9 mouse cellular contexts compared by ENCODE assay signal in the genomic region with DNA sequence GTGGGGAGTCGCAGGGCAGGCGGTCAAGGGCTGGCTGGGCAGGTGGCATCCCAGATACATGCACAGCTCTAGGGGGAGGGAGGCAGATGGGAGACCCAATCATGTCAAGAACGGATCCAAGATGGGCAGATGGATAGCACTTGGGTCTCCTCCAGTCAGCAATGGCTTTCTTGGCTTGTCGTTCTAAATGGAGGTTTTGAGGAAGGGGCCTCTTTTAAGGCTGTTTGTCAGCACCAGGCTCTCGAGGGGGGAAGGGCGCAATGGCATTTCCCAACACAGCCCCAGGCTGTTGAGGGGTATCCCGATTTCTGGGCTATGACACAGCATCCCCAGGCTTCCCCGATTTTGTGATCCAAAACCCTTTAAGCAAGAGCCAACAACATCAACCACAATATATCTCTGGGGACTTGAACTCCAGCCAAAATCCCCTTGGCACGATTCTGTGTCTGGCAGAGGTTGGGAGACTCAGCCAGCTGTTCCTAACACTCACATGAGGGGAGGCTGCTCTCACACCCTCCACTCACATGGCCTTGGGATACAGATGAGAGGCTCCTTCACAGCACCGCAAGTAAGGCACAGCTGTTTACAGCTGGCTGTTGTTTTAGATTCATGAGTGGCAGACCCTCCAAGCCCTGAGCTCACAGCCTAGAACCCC. TPM values are rescaled to one million over a fixed set of nuclear protein-coding genes. Genes with fewer than 3 reads are reported as not detected.
DNase-seq lines count a peak whose midpoint lies in the region; ATAC-seq lines count a peak whose summit lies in the region.
"Had no signal": no experiment of that assay in that cellular context is flagged by ENCODE, and none has a peak within 500 bp of the region (broad histone marks: within the 10 kb centered on the region; RNA-seq: fewer than 3 reads in every experiment).

No protein-coding gene starts in this region.

- H3K27me3 ChIP-seq in heart, embryonic 14.5 days (ENCODE audit: control insufficient read depth, insufficient read depth, low read length), result no peaks in the 10 kb centered on the region
- H3K27me3 ChIP-seq: liver, embryonic 13.5 days had no signal

- no peak overlapping the region for H3K27ac ChIP-seq in heart, embryonic 14.5 days (replicated peaks in 1 of 2; ENCODE audit: control insufficient read depth in 1 of 2, insufficient read depth in 1 of 2, low read depth in 2 of 2, low read length in 2 of 2)
- H3K27ac ChIP-seq: liver, embryonic 13.5 days had no signal

- ATAC-seq in heart, embryonic 14.5 days (ENCODE audit: insufficient number of reproducible peaks, insufficient read depth, low FRiP score, low read depth), result peak; percentile 16; the same call in 1 of the 2 replicates
- ATAC-seq in megakaryocyte progenitor cell, adult 5-6 weeks (replicated peaks; ENCODE audit: poor library complexity), result no peak

- no peak overlapping the region for H3K4me3 ChIP-seq in heart, embryonic 14.5 days (ENCODE audit: control insufficient read depth in 1 of 2, insufficient read depth in 1 of 2, low read depth in 1 of 2, low read length in 2 of 2)
- H3K4me3 ChIP-seq: liver, embryonic 13.5 days had no signal

- peak; percentile 39 for DNase-seq in adrenal gland, adult 2 months
- DNase-seq in adrenal gland, postnatal 4 days (ENCODE audit: low spot score in 2 of 2), result no peak
- DNase-seq in right cerebral cortex, adult 18-20 months, result peak; percentile 27
- no peak for DNase-seq in right cerebral cortex, postnatal 14 days
- DNase-seq in lung, postnatal 36 days, result peak; percentile 61
- no peak for DNase-seq in spleen, postnatal 4 days (ENCODE audit: low spot score in 2 of 2)
- DNase-seq: liver, embryonic 13.5 days had no signal

- 72% methylated on average over 10 of the region's 10 CpGs for WGBS in heart, embryonic 14.5 days

- no peak overlapping the region for H3K4me2 ChIP-seq in heart, embryonic 14.5 days (ENCODE audit: low read length)
- H3K4me2 ChIP-seq: liver, embryonic 13.5 days had no signal

- H3K9ac ChIP-seq in heart, embryonic 14.5 days (ENCODE audit: low read length), result no peak overlapping the region
- H3K9ac ChIP-seq: liver, embryonic 13.5 days had no signal

- peaks cover 26 to 31% of the 10 kb centered on the region in 2 experiments for H3K4me1 ChIP-seq in heart, embryonic 14.5 days (ENCODE audit: control insufficient read depth in 2 of 2, insufficient read depth in 2 of 2, low read length in 2 of 2)

- peaks cover 23% of the 10 kb centered on the region for H3K36me3 ChIP-seq in heart, embryonic 14.5 days (ENCODE audit: control insufficient read depth, insufficient read depth, low read length)

- no peaks in the 10 kb centered on the region for H3K9me3 ChIP-seq in heart, embryonic 14.5 days (ENCODE audit: control insufficient read depth, low read length)
- H3K9me3 ChIP-seq: liver, embryonic 13.5 days had no signal

RNA-seq across cellular contexts. Expression of gene Tbc1d16, which starts 18.8 kb away (rescaled TPM):
- 10 to 100 TPM; 12.8 to 24.5 TPM for total RNA-seq in adrenal gland, adult 2 months (2021)
- polyA plus RNA-seq in adrenal gland, adult 2 months (2012; rRNA removed), result 6.2 and 7.3 TPM in 2 replicates
- 10 to 100 TPM; 25.9 to 29.7 TPM for total RNA-seq in adrenal gland, postnatal 4 days (2021)
- 8.7 and 10.3 TPM in 2 replicates for polyA plus RNA-seq in heart, embryonic 14.5 days (2014; fragmentation: Nextera tagmentation; extraction: Ambion mirVana)
- 1.9 and 2.1 TPM in 2 replicates for total RNA-seq in megakaryocyte progenitor cell, adult 5-6 weeks (2015)
- total RNA-seq in megakaryocyte progenitor cell, adult 5-6 weeks (2017), result 2.1 and 3.0 TPM in 2 replicates

RNA-seq across cellular contexts. Expression of gene Ccdc40, which starts 18.9 kb away (rescaled TPM):
- total RNA-seq in adrenal gland, adult 2 months (2021), result under 1 TPM; 0.26 to 0.83 TPM
- polyA plus RNA-seq in adrenal gland, adult 2 months (2012; rRNA removed), result 0.34 and 1.1 TPM in 2 replicates
- total RNA-seq in adrenal gland, postnatal 4 days (2021), result 1 to 10 TPM; 2.0 to 2.6 TPM
- polyA plus RNA-seq in heart, embryonic 14.5 days (2014; fragmentation: Nextera tagmentation; extraction: Ambion mirVana), result 1.8 and 1.9 TPM in 2 replicates
- total RNA-seq in megakaryocyte progenitor cell, adult 5-6 weeks (2015), result 4.4 and 4.9 TPM in 2 replicates
- total RNA-seq in megakaryocyte progenitor cell, adult 5-6 weeks (2017), result 11.2 and 14.3 TPM in 2 replicates

RNA-seq across cellular contexts. Expression of gene Gaa, which starts 58.2 kb away (rescaled TPM):
- 100 to 1,000 TPM; 119 to 123 TPM for total RNA-seq in adrenal gland, adult 2 months (2021)
- 363 and 377 TPM in 2 replicates for polyA plus RNA-seq in adrenal gland, adult 2 months (2012; rRNA removed)
- total RNA-seq in adrenal gland, postnatal 4 days (2021), result 10 to 100 TPM; 87.5 to 87.7 TPM
- polyA plus RNA-seq in heart, embryonic 14.5 days (2014; fragmentation: Nextera tagmentation; extraction: Ambion mirVana), result 73.6 and 75.7 TPM in 2 replicates
- total RNA-seq in megakaryocyte progenitor cell, adult 5-6 weeks (2015), result 29.4 and 29.5 TPM in 2 replicates
- 25.2 and 26.9 TPM in 2 replicates for total RNA-seq in megakaryocyte progenitor cell, adult 5-6 weeks (2017)

Comparison
In these comparisons a context has a peak if more than half of its experiments do, and no peak if none do; other contexts are left out.
1. DNase-seq: peak in adrenal gland, adult 2 months (single experiment), right cerebral cortex, adult 18-20 months (single experiment) and lung, postnatal 36 days (single experiment); none in adrenal gland, postnatal 4 days (0 of 2), right cerebral cortex, postnatal 14 days (single experiment) and spleen, postnatal 4 days (0 of 2).